Mouse (Mus musculus) embryonic facial prominence, embryonic 15.5 days (tissue): ENCODE results near the gene Hoxb2. TPM values are rescaled to one million over a fixed set of nuclear protein-coding genes. Genes with fewer than 3 reads are reported as not detected.

Source experiments
- ATAC-seq: fragments of 200-750 bp; cut with Nextera tagmentation; 2 replicates; pipeline ENCODE4 v1.8.0; 2017; ENCODE audit warnings: low read depth, moderate TSS enrichment; ENCODE audit not compliant: insufficient number of reproducible peaks, low FRiP score, low TSS enrichment
- H3K27ac ChIP-seq: fragments of 300-500 bp; sonication (generic); replicated peaks from 2 replicates; pipeline ENCODE4 v1.5.1; 2015; ENCODE audit warnings: mild to moderate bottlenecking, inconsistent platforms
- H3K27me3 ChIP-seq: fragments of 300-500 bp; sonication (generic); 2 replicates; pipeline ENCODE4 v1.6.1; 2015; ENCODE audit warnings: inconsistent platforms
- H3K36me3 ChIP-seq: fragments of 300-500 bp; sonication (generic); 2 replicates; pipeline ENCODE4 v1.6.1; 2015; ENCODE audit warnings: mild to moderate bottlenecking, inconsistent platforms
- H3K4me1 ChIP-seq: fragments of 300-500 bp; sonication (generic); 2 replicates; pipeline ENCODE4 v1.6.1; 2015; ENCODE audit warnings: inconsistent platforms
- H3K4me2 ChIP-seq: fragments of 300-500 bp; sonication (generic); replicated peaks from 2 replicates; pipeline ENCODE4 v1.6.1; 2015; ENCODE audit warnings: mild to moderate bottlenecking, inconsistent platforms
- H3K4me3 ChIP-seq: fragments of 300-500 bp; sonication (generic); replicated peaks from 2 replicates; pipeline ENCODE4 v1.5.1; 2015; ENCODE audit warnings: mild to moderate bottlenecking, inconsistent platforms
- H3K9ac ChIP-seq: fragments of 300-500 bp; sonication (generic); 2 replicates; pipeline ENCODE4 v1.6.1; 2015; ENCODE audit warnings: inconsistent platforms
- H3K9me3 ChIP-seq: fragments of 300-500 bp; sonication (generic); replicated peaks from 2 replicates; pipeline ENCODE4 v1.6.1; 2016; ENCODE audit warnings: inconsistent platforms
- WGBS: fragments of 180-500 bp; shearing (Covaris S2); methylation state at CpG from one replicate; pipeline ENCODE4 v1.1.7; 2015; 5-methylcytosine and 5-hydroxymethylcytosine counted together
- polyA plus RNA-seq: library from polyadenylated mRNA; unstranded; fragments of >200 nt; fragmentation: Nextera tagmentation; extraction: Ambion mirVana; gene quantifications from 2 replicates; pipeline ENCODE4 v1.2.1, GENCODE M21; 2015

Hoxb2 gene
- polyA plus RNA-seq, 1 experiment from 2014 or later: 1.4 TPM

GRCm38 (mm10) chr11:96327122-96327521 lies 23.2 kb upstream of the Hoxb2 start:
- Histone ChIP-seq H3K9me3 (no peaks in the 10 kb centered on the region), H3K4me2 (no peak overlapping the region), H3K36me3 (no peaks in the 10 kb centered on the region), H3K4me3 (no peak overlapping the region), H3K27me3 (peaks cover 99% of the 10 kb centered on the region), H3K4me1 (no peaks in the 10 kb centered on the region), H3K9ac (no peak overlapping the region), H3K27ac (no peak overlapping the region)
- no peak for ATAC-seq
- WGBS: 3% methylated on average over 7 of the region's 7 CpGs

- H3K27ac ChIP-seq: no peak overlapping the region
- H3K9ac ChIP-seq: no peak overlapping the region
- no peak overlapping the region for H3K4me2 ChIP-seq
These were observed 22.6 kb upstream of the Hoxb2 start for GRCm38 (mm10) chr11:96327750-96328149.

GRCm38 (mm10) chr11:96328605-96329004 lies 21.7 kb upstream of the Hoxb2 start:
- Histone ChIP-seq H3K9me3 (no peaks in the 10 kb centered on the region), H3K4me1 (peaks cover 6% of the 10 kb centered on the region), H3K36me3 (no peaks in the 10 kb centered on the region), H3K9ac (no peak overlapping the region), H3K4me2 (no peak overlapping the region), H3K27ac (no peak overlapping the region), H3K27me3 (peaks cover 99% of the 10 kb centered on the region), H3K4me3 (no peak overlapping the region)
- ATAC-seq: no peak
- 10% methylated on average over 8 of the region's 8 CpGs for whole genome bisulfite sequencing

More at GRCm38 (mm10) chr11:96327750-96328149, 22.6 kb upstream of the Hoxb2 start:
- 3% methylated on average over 5 of the region's 5 CpGs for WGBS
- no peak for ATAC-seq
- H3K4me3 ChIP-seq: no peak overlapping the region
- H3K9me3 ChIP-seq: no peaks in the 10 kb centered on the region
- H3K4me1 ChIP-seq: peaks cover 3% of the 10 kb centered on the region
- no peaks in the 10 kb centered on the region for H3K36me3 ChIP-seq
- H3K27me3 ChIP-seq: peaks cover 99% of the 10 kb centered on the region

GRCm38 (mm10) chr11:96332105-96332504 lies 18.2 kb upstream of the Hoxb2 start:
- no peak overlapping the region for H3K27ac ChIP-seq
- H3K36me3 ChIP-seq: no peaks in the 10 kb centered on the region
- peaks cover 6% of the 10 kb centered on the region for H3K4me1 ChIP-seq
- H3K4me3 ChIP-seq: no peak overlapping the region
- H3K27me3 ChIP-seq: peaks cover 99% of the 10 kb centered on the region
- no peak overlapping the region for H3K9ac ChIP-seq
- ATAC-seq: no peak
- WGBS: 1% methylated on average over 8 of the region's 8 CpGs
- no peaks in the 10 kb centered on the region for H3K9me3 ChIP-seq
- H3K4me2 ChIP-seq: no peak overlapping the region

- Histone ChIP-seq H3K27me3 (peaks cover 99% of the 10 kb centered on the region), H3K27ac (no peak overlapping the region), H3K4me3 (peak overlapping the region; percentile 12), H3K4me2 (peak overlapping the region; percentile 43), H3K4me1 (peaks cover 6% of the 10 kb centered on the region), H3K9ac (no peak overlapping the region), H3K9me3 (no peaks in the 10 kb centered on the region), H3K36me3 (no peaks in the 10 kb centered on the region)
- 1% methylated on average over 35 of the region's 35 CpGs for WGBS
- no peak for ATAC-seq
These were observed 17.7 kb upstream of the Hoxb2 start for GRCm38 (mm10) chr11:96332618-96333032.

GRCm38 (mm10) chr11:96333241-96334001 lies 16.9 kb upstream of the Hoxb2 start:
- Histone ChIP-seq H3K4me3 (no peak overlapping the region), H3K27ac (no peak overlapping the region), H3K9ac (no peak overlapping the region), H3K4me2 (no peak overlapping the region), H3K36me3 (no peaks in the 10 kb centered on the region), H3K4me1 (peaks cover 6% of the 10 kb centered on the region), H3K9me3 (no peaks in the 10 kb centered on the region), H3K27me3 (peaks cover 99% of the 10 kb centered on the region)
- WGBS: 6% methylated on average over 17 of the region's 17 CpGs
- no peak for ATAC-seq

- no peak overlapping the region for H3K4me2 ChIP-seq
- 8% methylated on average over 2 of the region's 2 CpGs for WGBS
- ATAC-seq: no peak
These were observed 16.3 kb upstream of the Hoxb2 start for GRCm38 (mm10) chr11:96334002-96334364.

GRCm38 (mm10) chr11:96334998-96335397 lies 15.3 kb upstream of the Hoxb2 start:
- Histone ChIP-seq H3K36me3 (no peaks in the 10 kb centered on the region), H3K9ac (no peak overlapping the region), H3K27me3 (peaks cover 99% of the 10 kb centered on the region), H3K9me3 (no peaks in the 10 kb centered on the region), H3K4me3 (no peak overlapping the region), H3K4me1 (peaks cover 6% of the 10 kb centered on the region), H3K4me2 (no peak overlapping the region), H3K27ac (no peak overlapping the region)
- WGBS: 32% methylated on average over 3 of the region's 3 CpGs
- no peak for ATAC-seq

More at GRCm38 (mm10) chr11:96334002-96334364, 16.3 kb upstream of the Hoxb2 start:
- H3K27me3 ChIP-seq: peaks cover 99% of the 10 kb centered on the region
- no peak overlapping the region for H3K27ac ChIP-seq
- H3K36me3 ChIP-seq: no peaks in the 10 kb centered on the region
- no peak overlapping the region for H3K9ac ChIP-seq
- no peak overlapping the region for H3K4me3 ChIP-seq
- peaks cover 6% of the 10 kb centered on the region for H3K4me1 ChIP-seq
- H3K9me3 ChIP-seq: no peaks in the 10 kb centered on the region

- no peak overlapping the region for H3K4me2 ChIP-seq
- ATAC-seq: no peak
- peaks cover 12% of the 10 kb centered on the region for H3K4me1 ChIP-seq
- H3K27ac ChIP-seq: no peak overlapping the region
- H3K9me3 ChIP-seq: no peaks in the 10 kb centered on the region
- H3K4me3 ChIP-seq: no peak overlapping the region
- WGBS: 8% methylated on average over 2 of the region's 2 CpGs
- H3K36me3 ChIP-seq: no peaks in the 10 kb centered on the region
- peaks cover 99% of the 10 kb centered on the region for H3K27me3 ChIP-seq
- H3K9ac ChIP-seq: no peak overlapping the region
These were observed 13.7 kb upstream of the Hoxb2 start for GRCm38 (mm10) chr11:96336597-96336996.

GRCm38 (mm10) chr11:96337026-96337425 lies 13.3 kb upstream of the Hoxb2 start:
- 9% methylated on average over 6 of the region's 6 CpGs for WGBS
- Histone ChIP-seq H3K27ac (no peak overlapping the region), H3K27me3 (peaks cover 99% of the 10 kb centered on the region), H3K36me3 (no peaks in the 10 kb centered on the region), H3K9me3 (no peaks in the 10 kb centered on the region), H3K9ac (no peak overlapping the region), H3K4me3 (no peak overlapping the region), H3K4me2 (no peak overlapping the region), H3K4me1 (peaks cover 16% of the 10 kb centered on the region)
- ATAC-seq: no peak

GRCm38 (mm10) chr11:96338957-96339855 lies 11.1 kb upstream of the Hoxb2 start:
- Histone ChIP-seq H3K4me1 (peaks cover 10% of the 10 kb centered on the region; the same call in 1 of the 2 replicates), H3K27me3 (peaks cover 99% of the 10 kb centered on the region), H3K4me2 (no peak overlapping the region), H3K9ac (no peak overlapping the region), H3K36me3 (no peaks in the 10 kb centered on the region), H3K4me3 (no peak overlapping the region), H3K27ac (no peak overlapping the region), H3K9me3 (no peaks in the 10 kb centered on the region)
- ATAC-seq: no peak
- WGBS: 10% methylated on average over 7 of the region's 7 CpGs
